In the genomic region with DNA sequence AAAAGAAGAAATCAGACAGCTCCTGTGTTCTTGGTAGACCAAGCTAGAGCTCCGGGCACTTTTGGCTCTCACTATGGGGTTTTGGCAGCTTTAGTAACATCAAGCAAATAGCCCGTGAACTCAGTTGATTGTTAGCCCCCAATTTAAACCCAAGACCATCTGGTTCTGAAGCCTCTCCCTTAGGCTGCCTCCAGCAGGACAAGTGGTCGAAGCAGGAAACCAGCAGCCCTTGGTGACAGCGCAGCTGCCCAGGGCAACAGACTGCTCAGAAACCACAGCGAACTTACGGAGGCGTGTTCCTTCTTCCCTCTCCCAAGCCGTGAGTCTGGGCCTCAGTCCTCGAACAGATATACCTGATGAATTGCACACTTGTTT, we compare ENCODE assay signal across 11 mouse cellular contexts. TPM values are rescaled to one million over a fixed set of nuclear protein-coding genes. Genes with fewer than 3 reads are reported as not detected.
DNase-seq lines count a peak whose midpoint lies in the region; ATAC-seq and TF ChIP-seq lines count a peak whose summit lies in the region.
"Had no signal": no experiment of that assay in that cellular context is flagged by ENCODE, and none has a peak within 500 bp of the region (broad histone marks: within the 10 kb centered on the region; RNA-seq: fewer than 3 reads in every experiment).

No protein-coding gene starts in this region.

- no peaks in the 10 kb centered on the region for H3K36me3 ChIP-seq in heart, embryonic 13.5 days
- H3K36me3 ChIP-seq in forebrain, embryonic 10.5 days (replicated peaks), result no peaks in the 10 kb centered on the region
- no peaks in the 10 kb centered on the region for H3K36me3 ChIP-seq in hindbrain, postnatal 0 days (ENCODE audit: insufficient read depth, low read length)

- peak; percentile 20; the same call in 1 of the 2 replicates for TF ChIP-seq CTCF in hindbrain, postnatal 0 days (IDR thresholded peaks at IDR 0.05; ENCODE audit: low read depth)

- no peak for DNase-seq in heart, adult 18-20 months
- DNase-seq in 3T3-L1 (ENCODE audit: low read depth, low spot score), result peak; percentile 47
- no peak for DNase-seq in forebrain, embryonic 10.5 days (ENCODE audit: extremely low spot score, low spot score)
- DNase-seq in hindbrain, postnatal 0 days (ENCODE audit: low spot score), result peak; percentile 79
- no peak for DNase-seq in thymus, postnatal 36 days
- DNase-seq in layer of hippocampus, postnatal 10 days (ENCODE audit: low spot score in 2 of 2), result no peak
- DNase-seq in lung, postnatal 36 days, result no peak
- DNase-seq: kidney, adult 11 months had no signal

- no peak overlapping the region for H3K4me3 ChIP-seq in heart, embryonic 13.5 days
- H3K4me3 ChIP-seq in forebrain, embryonic 10.5 days, result no peak overlapping the region
- no peak overlapping the region for H3K4me3 ChIP-seq in hindbrain, postnatal 0 days (ENCODE audit: low read length)
- H3K4me3 ChIP-seq: layer of hippocampus, adult 2 months had no signal

- no peaks in the 10 kb centered on the region for H3K9me3 ChIP-seq in heart, embryonic 13.5 days
- no peaks in the 10 kb centered on the region for H3K9me3 ChIP-seq in forebrain, embryonic 10.5 days
- H3K9me3 ChIP-seq in hindbrain, postnatal 0 days (ENCODE audit: low read length), result no peaks in the 10 kb centered on the region

- peak overlapping the region; percentile 58 for H3K4me2 ChIP-seq in heart, embryonic 13.5 days
- H3K4me2 ChIP-seq in hindbrain, postnatal 0 days (ENCODE audit: low read depth, low read length), result no peak overlapping the region

- peaks cover 10% of the 10 kb centered on the region; the same call in 1 of the 2 replicates for H3K27me3 ChIP-seq in heart, embryonic 13.5 days (replicated peaks)
- peaks cover 6% of the 10 kb centered on the region; the same call in 1 of the 2 replicates for H3K27me3 ChIP-seq in forebrain, embryonic 10.5 days (ENCODE audit: poor library complexity, severe bottlenecking)
- H3K27me3 ChIP-seq in hindbrain, postnatal 0 days (ENCODE audit: insufficient read depth, low read length), result no peaks in the 10 kb centered on the region

- H3K27ac ChIP-seq in heart, embryonic 13.5 days (replicated peaks), result peak overlapping the region; percentile 40
- H3K27ac ChIP-seq in forebrain, embryonic 10.5 days, result peak overlapping the region; percentile 41
- peak overlapping the region; percentile 54; the same call in 1 of the 2 replicates for H3K27ac ChIP-seq in hindbrain, postnatal 0 days
- H3K27ac ChIP-seq: layer of hippocampus, adult 2 months; liver, embryonic 14.5 days had no signal

- H3K4me1 ChIP-seq in heart, embryonic 13.5 days, result peaks cover 60% of the 10 kb centered on the region
- H3K4me1 ChIP-seq in forebrain, embryonic 10.5 days, result peaks cover 43% of the 10 kb centered on the region
- peaks cover 13% of the 10 kb centered on the region for H3K4me1 ChIP-seq in hindbrain, postnatal 0 days (ENCODE audit: insufficient read depth, low read length)

- no peak for ATAC-seq in heart, embryonic 13.5 days (ENCODE audit: extremely low read depth, insufficient number of reproducible peaks, low FRiP score, low TSS enrichment)
- ATAC-seq in hindbrain, postnatal 0 days, result peak; percentile 76

- 20% methylated on average over 9 of the region's 9 CpGs for WGBS in heart, embryonic 13.5 days
- WGBS in forebrain, embryonic 10.5 days, result 70% methylated on average over 9 of the region's 9 CpGs
- 18% methylated on average over 9 of the region's 9 CpGs for WGBS in hindbrain, postnatal 0 days

- H3K9ac ChIP-seq in heart, embryonic 13.5 days, result peak overlapping the region; percentile 15; the same call in 1 of the 2 replicates
- no peak overlapping the region for H3K9ac ChIP-seq in hindbrain, postnatal 0 days (replicated peaks; ENCODE audit: low read length)
- H3K9ac ChIP-seq: liver, embryonic 14.5 days had no signal

RNA-seq across cellular contexts. Expression of gene Ackr3, which starts 24.5 kb away (rescaled TPM):
- 38.3 and 38.5 TPM in 2 replicates for polyA plus RNA-seq in heart, embryonic 13.5 days (2015; fragmentation: Nextera tagmentation; extraction: Ambion mirVana)
- 10 to 100 TPM; 49.2 to 52.5 TPM for total RNA-seq in heart, adult 18-20 months (2021)
- polyA plus RNA-seq in forebrain, embryonic 10.5 days (2016; fragmentation: Nextera tagmentation; extraction: Ambion mirVana), result 19.3 and 21.5 TPM in 2 replicates
- total RNA-seq in hindbrain, postnatal 0 days (2014; rRNA removed), result 7.2 and 13.1 TPM in 2 replicates
- 7.4 and 7.8 TPM in 2 replicates for polyA plus RNA-seq in hindbrain, postnatal 0 days (2015; fragmentation: Nextera tagmentation; extraction: Ambion mirVana)
- total RNA-seq in layer of hippocampus, postnatal 10 days (2021), result 1 to 10 TPM; 8.4 to 8.5 TPM

Comparison
In these comparisons a context has a peak if more than half of its experiments do, and no peak if none do; other contexts are left out.
1. DNase-seq: peak in 3T3-L1 (single experiment) and hindbrain, postnatal 0 days (single experiment); none in heart, adult 18-20 months (0 of 2), forebrain, embryonic 10.5 days (single experiment), thymus, postnatal 36 days (0 of 2), layer of hippocampus, postnatal 10 days (0 of 2) and lung, postnatal 36 days (single experiment).
2. Peak in every context shown above with its lines, with median percentiles within 50 percentile points of each other: H3K27ac ChIP-seq.